Mouse (Mus musculus) mouse embryonic stem cell (cell line): ENCODE measurements around the gene Ppp1ca.

Experiments used
- in situ Hi-C, 2 experiments: fragments of 300-500 bp; cut with MboI; formaldehyde crosslinking; loops; 1 replicate in 1 of 2; 3 replicates in 1 of 2; pipeline ENCODE4 v1.14.3; 2019 to 2020; ENCODE audit warnings: low sequenced_read_pairs in 2 of 2, low pct_unique_long_range_greater_than_20kb in 1 of 2, mixed read lengths in 1 of 2; ENCODE audit not compliant: unreplicated experiment in 1 of 2

Gene Ppp1ca

GRCm38 (mm10) chr19:4203148-4203547, 11.3 kb downstream of the Ppp1ca start:
- in situ Hi-C loops: no loop called here

DNA sequence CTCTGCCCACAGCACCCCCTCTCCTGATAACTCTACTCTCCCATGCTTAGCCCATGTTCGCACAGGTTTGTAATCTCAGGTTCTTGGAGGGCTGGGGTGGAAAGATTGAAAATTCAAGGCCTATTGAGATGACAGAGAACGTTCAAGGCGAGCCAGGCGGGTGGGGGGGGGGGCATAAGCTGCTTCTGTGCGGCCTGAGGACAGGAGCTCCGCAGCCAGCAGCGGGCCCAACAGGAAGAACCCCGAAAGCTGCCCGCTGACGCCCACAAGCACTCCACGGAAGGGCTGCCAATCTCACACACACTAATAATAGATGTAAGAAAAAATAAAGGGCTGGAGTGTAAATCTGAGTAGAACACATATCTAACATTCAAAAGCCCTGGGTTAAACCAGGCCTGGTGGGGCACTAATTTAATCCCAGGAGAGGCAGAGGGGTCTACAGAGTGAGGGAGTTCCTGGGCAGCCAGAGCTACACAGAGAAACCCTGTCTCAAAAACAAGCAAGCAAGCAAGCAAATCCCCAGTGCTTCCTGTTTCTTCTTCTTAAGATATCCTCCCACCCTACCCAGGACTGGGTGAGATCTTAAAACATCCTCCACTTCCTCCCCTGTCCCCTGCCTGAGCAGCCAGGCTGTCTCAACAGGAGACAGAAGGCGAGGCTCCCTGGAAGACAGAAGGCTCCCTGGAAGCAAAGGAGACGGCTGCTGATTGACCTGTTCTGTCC, 11.9 kb downstream of the Ppp1ca start:
- in situ Hi-C loops: no loop called here

DNA sequence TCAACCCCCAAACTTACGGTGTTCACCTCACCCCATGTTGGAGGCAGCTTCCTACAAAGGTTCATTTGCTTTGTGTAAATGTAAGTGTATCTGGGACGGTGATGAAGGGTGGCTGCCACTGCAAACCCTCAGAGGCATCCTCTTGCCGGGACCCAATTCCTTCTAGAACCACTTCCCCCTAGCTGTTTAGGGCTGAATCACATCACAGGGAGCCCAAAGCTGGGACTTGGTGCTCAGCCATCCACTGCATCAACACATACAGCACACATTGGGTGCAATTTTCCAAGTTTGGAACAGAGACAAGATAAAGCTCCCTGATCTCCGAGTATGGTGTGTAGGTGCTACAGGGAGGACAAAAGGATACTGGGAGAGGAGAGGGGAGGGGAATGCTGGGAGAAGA, 13.0 kb downstream of the Ppp1ca start:
- in situ Hi-C loops: loop anchor here in 1 of 2 experiments (5.0 kb wide), 1 partner anchor 37 kb away; no protein-coding TSS in a partner anchor

- in situ Hi-C loops: loop anchor here in 1 of 2 experiments (5.0 kb wide), 1 partner anchor 35 kb away; no protein-coding TSS in a partner anchor
Observed at GRCm38 (mm10) chr19:4206971-4207370, 15.1 kb downstream of the Ppp1ca start.

DNA sequence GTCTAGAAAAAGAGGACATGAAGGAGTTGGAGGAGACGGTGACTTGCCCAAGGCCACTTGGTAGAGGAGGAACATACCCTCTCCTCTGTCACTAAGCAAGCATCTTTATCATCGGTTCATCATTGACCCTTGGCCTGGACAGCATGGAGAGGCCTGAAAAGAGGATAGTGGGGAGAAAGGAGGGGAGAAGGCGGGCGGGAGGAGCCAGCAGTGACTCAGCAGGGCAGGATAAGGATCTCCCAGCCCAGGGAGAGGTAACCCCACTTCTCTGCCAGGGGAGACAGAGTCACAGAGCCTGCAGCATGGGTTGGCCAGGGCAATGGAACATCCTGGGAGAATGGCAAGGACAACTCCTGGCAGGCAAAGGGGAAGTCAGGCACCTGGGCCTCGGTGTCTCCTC, 16.7 kb downstream of the Ppp1ca start:
- in situ Hi-C loops: loop anchor here in 1 of 2 experiments (5.0 kb wide), 1 partner anchor 34 kb away; no protein-coding TSS in a partner anchor

GRCm38 (mm10) chr19:4211891-4212588, 20.2 kb downstream of the Ppp1ca start:
- in situ Hi-C loops: no loop called here

DNA sequence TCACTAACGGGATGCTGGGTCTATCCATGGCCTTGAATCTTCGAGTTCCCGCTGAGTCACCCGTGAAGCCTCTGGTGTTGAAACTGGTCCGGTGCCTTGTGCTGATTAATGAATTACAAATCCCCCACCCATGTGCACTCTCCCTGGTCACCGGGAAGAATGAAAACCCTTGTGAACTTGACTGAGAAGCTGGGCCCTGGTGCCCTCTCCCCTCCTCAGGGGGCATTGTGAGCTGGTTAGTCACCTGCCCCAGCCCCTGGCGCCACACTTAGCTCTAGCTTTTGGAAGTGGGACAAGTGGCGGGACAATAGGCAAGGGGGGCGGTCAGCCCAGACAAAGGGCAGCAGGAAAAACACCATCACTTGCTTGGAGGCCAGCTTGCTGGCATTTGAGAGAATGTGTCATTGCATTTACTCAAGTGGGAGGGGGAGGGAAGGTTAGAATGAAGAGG, 21.7 kb downstream of the Ppp1ca start:
- in situ Hi-C loops: no loop called here

DNA sequence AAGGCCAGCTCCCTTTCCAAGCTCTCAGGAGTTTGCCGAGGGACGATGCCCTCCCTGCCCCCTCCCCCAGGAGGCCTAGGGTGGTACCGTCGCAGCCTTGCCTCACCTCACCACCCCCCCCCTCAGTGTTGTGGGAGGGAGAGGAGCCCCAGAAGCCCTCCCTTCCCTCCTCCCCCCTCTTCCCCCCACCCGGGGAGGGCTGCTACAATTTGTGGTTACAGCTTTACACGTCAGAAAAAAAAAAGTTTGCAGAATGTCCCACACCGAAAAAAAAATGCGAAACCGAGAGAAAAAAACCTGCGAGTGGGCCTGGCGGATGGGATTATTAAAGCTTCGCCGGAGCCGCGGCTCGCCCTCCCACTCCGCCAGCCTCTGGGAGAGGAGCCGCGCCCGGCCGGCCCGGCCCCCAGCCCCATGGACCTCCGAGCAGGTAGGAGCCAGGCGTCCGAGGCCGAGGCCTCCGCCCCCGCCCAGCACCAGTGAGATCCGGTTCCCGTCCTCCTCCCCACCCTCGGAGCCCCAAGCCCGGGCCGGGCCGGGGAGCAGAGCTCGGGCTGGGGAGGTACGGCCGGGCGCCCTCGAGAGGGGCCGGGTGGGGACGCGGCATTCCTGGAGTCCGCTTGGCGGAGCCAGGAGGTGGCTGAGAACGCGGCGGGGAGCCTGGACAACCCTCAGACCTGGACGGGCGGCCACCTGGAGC, 22.4 kb downstream of the Ppp1ca start, which contains the start of the genes Clcf1 and AC109138.7:
TSS of gene Clcf1 (plus strand) at position 168 of the 700 bp plus-strand sequence.
TSS of gene AC109138.7 (plus strand) at position 287 of the 700 bp plus-strand sequence.
- in situ Hi-C loops: no loop called here

DNA sequence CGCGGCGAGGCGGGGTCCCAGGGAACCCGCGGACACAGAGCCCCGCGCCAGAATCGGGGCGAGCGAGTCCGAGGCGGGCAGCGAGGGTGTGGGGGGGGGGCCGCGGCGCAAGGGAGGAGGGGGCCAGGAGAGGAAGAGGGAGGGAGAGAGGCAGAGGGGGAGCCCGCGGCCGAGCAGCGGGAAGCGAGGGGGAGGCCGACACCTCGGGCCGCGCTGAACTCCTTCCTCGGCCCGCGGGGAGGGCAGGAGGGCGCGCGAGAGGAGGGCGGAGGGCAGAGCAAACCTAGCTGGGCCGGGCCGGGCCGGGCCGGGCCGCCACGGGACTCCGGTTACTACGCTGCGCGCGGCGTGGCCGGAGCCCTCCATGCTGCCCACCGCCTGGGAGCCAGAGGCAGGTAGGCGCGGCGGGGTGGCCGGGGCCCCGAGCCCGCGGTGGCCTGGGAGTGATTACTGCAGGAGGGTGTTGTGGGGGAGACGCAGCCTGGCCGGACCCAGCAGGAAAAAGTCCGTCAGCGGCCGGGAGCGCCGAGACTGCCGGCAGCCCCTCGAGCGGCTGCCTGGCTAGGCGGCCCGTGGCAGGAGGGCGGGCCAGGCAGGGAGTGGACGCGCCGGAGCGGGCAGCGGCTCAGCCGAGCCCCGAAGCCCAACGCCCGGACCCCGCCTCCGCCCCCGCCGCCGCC, 23.0 kb downstream of the Ppp1ca start:
- in situ Hi-C loops: no loop called here

DNA sequence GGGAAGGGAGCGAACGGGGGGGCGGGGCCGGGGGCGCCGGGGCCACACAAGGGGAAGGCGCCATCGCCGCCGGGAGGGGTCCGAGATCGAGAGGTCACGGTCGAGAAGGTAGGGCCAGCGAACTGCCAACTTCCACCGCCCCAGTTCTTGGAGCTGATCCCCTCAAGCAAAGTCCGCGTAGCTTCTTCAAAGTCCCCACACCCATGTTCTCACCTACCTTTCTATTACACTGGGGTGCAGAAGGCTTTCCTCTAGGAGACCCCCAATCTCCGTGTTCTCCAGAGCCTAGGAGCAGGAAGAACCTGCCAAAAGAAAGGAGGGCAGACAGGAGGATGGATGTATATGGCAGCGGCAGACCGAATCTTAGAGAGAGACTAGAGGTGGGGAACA, 23.6 kb downstream of the Ppp1ca start:
- in situ Hi-C loops: no loop called here

GRCm38 (mm10) chr19:4216041-4216685, 24.3 kb downstream of the Ppp1ca start:
- in situ Hi-C loops: no loop called here

DNA sequence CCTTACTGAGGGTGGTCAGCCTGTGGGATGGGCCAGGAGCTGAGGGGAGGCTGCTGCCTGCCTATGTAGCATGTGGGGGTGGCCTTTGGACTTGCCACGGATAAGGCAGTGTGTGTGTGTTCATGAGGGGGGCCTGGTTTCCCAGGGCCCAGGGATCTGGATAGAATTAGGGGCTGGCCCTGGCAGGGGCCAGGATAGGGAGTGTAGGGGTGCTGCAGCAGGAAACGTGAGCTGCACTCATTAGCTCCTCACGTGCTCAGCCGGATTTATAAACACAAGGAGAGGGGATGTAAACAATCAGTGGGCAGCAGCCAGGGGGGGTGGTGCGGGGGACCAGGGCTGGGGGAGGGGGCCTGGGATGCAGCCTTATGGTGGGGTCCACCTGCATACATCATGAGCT, 25.3 kb downstream of the Ppp1ca start:
- in situ Hi-C loops: no loop called here

- in situ Hi-C loops: no loop called here
Observed at GRCm38 (mm10) chr19:4217855-4218254, 26.0 kb downstream of the Ppp1ca start.

DNA sequence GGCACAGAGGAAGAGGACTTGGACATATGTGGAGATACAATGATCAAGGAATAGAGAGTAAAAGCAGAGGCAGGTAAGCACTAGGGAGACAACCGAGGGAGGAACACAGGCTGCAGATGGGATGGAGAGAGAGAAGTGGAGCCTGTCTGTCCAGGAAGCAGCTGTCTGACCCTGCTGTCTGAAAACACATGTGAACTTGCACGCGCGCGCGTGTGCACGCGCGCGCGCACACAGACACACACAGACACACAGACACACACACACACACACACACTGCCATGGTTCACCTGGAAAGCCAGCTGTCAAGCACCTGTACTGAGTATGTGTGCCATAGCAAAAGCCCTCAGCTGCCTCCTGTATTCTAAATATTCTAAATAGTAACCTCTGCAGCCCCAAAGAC, 26.4 kb downstream of the Ppp1ca start:
- in situ Hi-C loops: no loop called here

DNA sequence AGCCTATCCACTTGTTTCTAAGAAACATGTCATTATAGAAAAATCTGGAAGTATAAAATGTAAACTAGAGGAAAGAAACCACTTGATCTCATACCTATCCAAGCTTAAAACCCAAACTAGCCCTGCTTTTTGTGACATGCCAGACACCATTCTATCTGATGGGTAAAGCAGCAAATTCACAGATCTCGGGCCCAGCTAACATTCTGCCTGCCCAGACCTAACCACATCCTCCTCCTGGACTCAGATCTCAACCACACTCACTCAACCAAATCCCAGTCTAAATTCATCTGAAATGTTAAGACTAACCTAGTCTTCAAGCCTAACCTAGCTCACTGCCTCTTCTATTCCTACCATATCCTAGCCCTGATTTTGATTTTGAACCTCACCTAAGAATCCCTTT, 26.9 kb downstream of the Ppp1ca start:
- in situ Hi-C loops: no loop called here

- in situ Hi-C loops: no loop called here
Observed at GRCm38 (mm10) chr19:4219943-4220342, 28.1 kb downstream of the Ppp1ca start.

- in situ Hi-C loops: no loop called here
Observed at GRCm38 (mm10) chr19:4220416-4220815, 28.6 kb downstream of the Ppp1ca start.
